Comparison of ENCODE assay signal across 8 mouse cellular contexts in genomic region chrX:135008720-135009470, GRCm38 (mm10). TPM values are rescaled to one million over a fixed set of nuclear protein-coding genes. Genes with fewer than 3 reads are reported as not detected.
A peak's percentile ranks its signal among the peaks of the same experiment; 100 is the strongest.
DNase-seq lines count a peak whose midpoint lies in the region; ATAC-seq and TF ChIP-seq lines count a peak whose summit lies in the region.

Gene Zmat1 (minus strand): TSS chrX:135009209.

- peak within 1 kb of the TSS; percentile 97 for H3K9ac ChIP-seq in ES-Bruce4 (ENCODE audit: low read depth, poor library complexity, severe bottlenecking)
- peak within 1 kb of the TSS; percentile 80 for H3K9ac ChIP-seq in forebrain, embryonic 13.5 days
- H3K9ac ChIP-seq in liver, postnatal 0 days (replicated peaks) = peak within 1 kb of the TSS; percentile 91
- peak within 1 kb of the TSS; percentile 86 for H3K9ac ChIP-seq in neural tube, embryonic 14.5 days (replicated peaks; ENCODE audit: low read depth, low read length)

- H3K9me3 ChIP-seq in ES-Bruce4 (replicated peaks; ENCODE audit: control insufficient read depth, insufficient read depth, low read length, poor library complexity, severe bottlenecking) = no peaks in the 10 kb centered on the region
- H3K9me3 ChIP-seq in forebrain, embryonic 13.5 days (replicated peaks) = no peaks in the 10 kb centered on the region
- no peaks in the 10 kb centered on the region for H3K9me3 ChIP-seq in liver, postnatal 0 days (ENCODE audit: low read length)
- H3K9me3 ChIP-seq in neural tube, embryonic 14.5 days (ENCODE audit: control insufficient read depth, low read length) = no peaks in the 10 kb centered on the region

- WGBS in forebrain, embryonic 13.5 days = 13% methylated on average over 50 of the region's 65 CpGs
- WGBS in large intestine, adult 2 months = 22% methylated on average over 65 of the region's 65 CpGs
- WGBS in liver, postnatal 0 days (ENCODE audit: insufficient replicate concordance) = 10% methylated on average over 42 of the region's 65 CpGs
- 23% methylated on average over 46 of the region's 65 CpGs for WGBS in neural tube, embryonic 14.5 days

- H3K4me3 ChIP-seq in ES-Bruce4 (ENCODE audit: low read depth, low read length) = peak within 1 kb of the TSS; percentile 86
- H3K4me3 ChIP-seq in forebrain, embryonic 13.5 days = peak within 1 kb of the TSS; percentile 56
- peak within 1 kb of the TSS; percentile 71 for H3K4me3 ChIP-seq in liver, postnatal 0 days (ENCODE audit: low read depth, low read length)
- peak within 1 kb of the TSS; percentile 52 for H3K4me3 ChIP-seq in neural tube, embryonic 14.5 days (ENCODE audit: low read depth, low read length)

- H3K27ac ChIP-seq in ES-Bruce4 (ENCODE audit: insufficient read depth, low read length) = peak within 1 kb of the TSS; percentile 45; the same call in 1 of the 2 replicates
- peak within 1 kb of the TSS; percentile 91 for H3K27ac ChIP-seq in forebrain, embryonic 13.5 days
- peak within 1 kb of the TSS; percentile 99 for H3K27ac ChIP-seq in liver, postnatal 0 days (ENCODE audit: low read depth)
- peak within 1 kb of the TSS; percentile 95 for H3K27ac ChIP-seq in neural tube, embryonic 14.5 days (ENCODE audit: low read depth, low read length)

- H3K4me2 ChIP-seq in forebrain, embryonic 13.5 days = peak within 1 kb of the TSS; percentile 55
- H3K4me2 ChIP-seq in liver, postnatal 0 days (ENCODE audit: low read depth, low read length) = peak within 1 kb of the TSS; percentile 71
- H3K4me2 ChIP-seq in neural tube, embryonic 14.5 days (ENCODE audit: low read depth, low read length) = peak within 1 kb of the TSS; percentile 34

- H3K4me1 ChIP-seq in ES-Bruce4 (ENCODE audit: control insufficient read depth, insufficient read depth, low read length) = no peaks in the 10 kb centered on the region
- H3K4me1 ChIP-seq in forebrain, embryonic 13.5 days = 0 out of 2 replicates have a peak, but pooled peaks cover 4% of the 10 kb centered on the region
- H3K4me1 ChIP-seq in liver, postnatal 0 days (ENCODE audit: insufficient read depth) = no peaks in the 10 kb centered on the region; the same call in 1 of the 2 replicates
- no peaks in the 10 kb centered on the region for H3K4me1 ChIP-seq in neural tube, embryonic 14.5 days (ENCODE audit: control insufficient read depth, insufficient read depth, low read length)

- TF ChIP-seq CTCF in ES-Bruce4 (IDR thresholded peaks at IDR 0.05; ENCODE audit: low read depth, low read length) = no peak
- no peak for TF ChIP-seq CTCF in liver, postnatal 0 days (IDR thresholded peaks at IDR 0.05; ENCODE audit: low read depth)

- no peaks in the 10 kb centered on the region for H3K27me3 ChIP-seq in ES-Bruce4 (ENCODE audit: control insufficient read depth, insufficient read depth, low read length, poor library complexity, severe bottlenecking)
- H3K27me3 ChIP-seq in forebrain, embryonic 13.5 days = no peaks in the 10 kb centered on the region
- H3K27me3 ChIP-seq in liver, postnatal 0 days (ENCODE audit: insufficient read depth, low read length) = no peaks in the 10 kb centered on the region
- H3K27me3 ChIP-seq in neural tube, embryonic 14.5 days (ENCODE audit: control insufficient read depth, insufficient read depth, low read length) = no peaks in the 10 kb centered on the region

- no peaks in the 10 kb centered on the region for H3K36me3 ChIP-seq in ES-Bruce4 (ENCODE audit: control insufficient read depth, insufficient read depth, low read length, poor library complexity, severe bottlenecking)
- H3K36me3 ChIP-seq in forebrain, embryonic 13.5 days (ENCODE audit: poor library complexity, severe bottlenecking) = no peaks in the 10 kb centered on the region
- H3K36me3 ChIP-seq in liver, postnatal 0 days (replicated peaks; ENCODE audit: insufficient read depth, low read length) = no peaks in the 10 kb centered on the region
- no peaks in the 10 kb centered on the region for H3K36me3 ChIP-seq in neural tube, embryonic 14.5 days (ENCODE audit: control insufficient read depth, insufficient read depth, low read length)

- no peak for TF ChIP-seq EP300 in ES-Bruce4 (IDR thresholded peaks at IDR 0.05; ENCODE audit: insufficient read depth, low read depth, low read length)
- TF ChIP-seq EP300 in liver, postnatal 0 days (IDR thresholded peaks at IDR 0.05; ENCODE audit: low read depth) = no peak

- peak; percentile 91 to 92 for DNase-seq in heart, postnatal 10 days
- peak; percentile 62 for DNase-seq in large intestine, adult 2 months (ENCODE audit: low read depth, low spot score)
- DNase-seq in liver, postnatal 0 days = peak; percentile 87
- DNase-seq in testis, postnatal 10 days (ENCODE audit: low spot score) = peak; percentile 86

- intact Hi-C loops in heart, postnatal 10 days (cut with DNase I) = loop anchor here (5.0 to 10.0 kb wide), 2 partner anchors 47 to 404 kb away; partner anchors contain the start of genes Gla, Hnrnph2 and Nxf2

- ATAC-seq in cerebellum, adult (ENCODE audit: insufficient number of reproducible peaks, low FRiP score, low TSS enrichment) = peak; percentile 100
- ATAC-seq in forebrain, embryonic 13.5 days = peak; percentile 100
- ATAC-seq in liver, postnatal 0 days = peak; percentile 98
- peak; percentile 99 for ATAC-seq in neural tube, embryonic 14.5 days (ENCODE audit: low read depth)

- no peak for TF ChIP-seq POLR2A in ES-Bruce4 (IDR thresholded peaks at IDR 0.05; ENCODE audit: insufficient read depth, low read length)

RNA-seq across cellular contexts. Expression of gene Zmat1, which starts in this region (rescaled TPM):
- polyA plus RNA-seq in ES-Bruce4 (2011; ENCODE audit: insufficient read depth, insufficient read length, low read depth, missing spikeins) = 1.0 and 1.6 TPM in 2 replicates
- polyA plus RNA-seq in forebrain, embryonic 13.5 days (2015; fragmentation: Nextera tagmentation; extraction: Ambion mirVana) = 5.7 and 6.6 TPM in 2 replicates
- 1 to 10 TPM; 3.1 to 5.4 TPM for total RNA-seq in heart, postnatal 10 days (2021)
- 0.18 and 0.26 TPM in 2 replicates for polyA plus RNA-seq in large intestine, adult 2 months (2012; rRNA removed)
- polyA plus RNA-seq in liver, postnatal 0 days (2015; fragmentation: Nextera tagmentation; extraction: Ambion mirVana) = 1.8 and 1.9 TPM in 2 replicates
- polyA plus RNA-seq in neural tube, embryonic 14.5 days (2014; fragmentation: Nextera tagmentation; extraction: Ambion mirVana) = 10.1 and 11.0 TPM in 2 replicates

Comparison
In these comparisons a context has a peak if more than half of its experiments do, and no peak if none do; other contexts are left out.
1. Peak in every context shown above with its lines: DNase-seq, ATAC-seq, H3K4me3 ChIP-seq and H3K27ac ChIP-seq.
2. Peak in DNase-seq in large intestine, adult 2 months; RNA of the gene not detected or under 1 TPM.
3. H3K27ac ChIP-seq: peak in every context shown above with its lines; median percentile 99 in liver, postnatal 0 days; 95 in neural tube, embryonic 14.5 days; 91 in forebrain, embryonic 13.5 days; 45 in ES-Bruce4.